Mouse (Mus musculus): ENCODE measurements around the gene Vars. TPM values are rescaled to one million over a fixed set of nuclear protein-coding genes. Genes with fewer than 3 reads are reported as not detected.

Vars gene
- polyA plus RNA-seq, 1 experiment from 2014 or later, result 35.5 TPM

- DNase-seq (ENCODE audit: low spot score) (peak; percentile 57), ATAC-seq (ENCODE audit: low FRiP score, low TSS enrichment) (no peak)
- H3K27me3 ChIP-seq (ENCODE audit: control insufficient read depth, insufficient read depth, low read length), result no peaks in the 10 kb centered on the region
- H3K4me1 ChIP-seq (replicated peaks; ENCODE audit: control insufficient read depth, insufficient read depth), result peaks cover 12% of the 10 kb centered on the region; the same call in 1 of the 2 replicates
- WGBS, result 20% methylated on average over 11 of the region's 11 CpGs
- H3K36me3 ChIP-seq (ENCODE audit: control insufficient read depth, insufficient read depth, low read length), result peaks cover 6% of the 10 kb centered on the region
- TF ChIP-seq CTCF (IDR thresholded peaks at IDR 0.05; ENCODE audit: low read depth), result no peak
- no peak for TF ChIP-seq EP300 (optimal IDR thresholded peaks at IDR 0.05)
- no peaks in the 10 kb centered on the region for H3K9me3 ChIP-seq (ENCODE audit: control insufficient read depth, low read length)
- no peak overlapping the region for H3K9ac ChIP-seq (ENCODE audit: low read length)
- peak overlapping the region; percentile 99 for H3K27ac ChIP-seq (replicated peaks)
- 0 out of 2 replicates have a peak overlapping the region, but pooled peaks have one; percentile 3 for H3K4me3 ChIP-seq (ENCODE audit: low read depth, low read length)
- H3K4me2 ChIP-seq (replicated peaks; ENCODE audit: low read depth), result peak overlapping the region; percentile 42
Observed at GRCm38 (mm10) chr17:35048149-35048931, 47.6 kb downstream of the Vars start.

- ATAC-seq (ENCODE audit: low FRiP score, low TSS enrichment) (no peak), DNase-seq (ENCODE audit: low spot score) (no peak)
- H3K4me3 ChIP-seq (ENCODE audit: low read depth, low read length), result no peak overlapping the region
- no peaks in the 10 kb centered on the region for H3K27me3 ChIP-seq (ENCODE audit: control insufficient read depth, insufficient read depth, low read length)
- peak overlapping the region; percentile 83 for H3K4me2 ChIP-seq (replicated peaks; ENCODE audit: low read depth)
- H3K4me1 ChIP-seq (replicated peaks; ENCODE audit: control insufficient read depth, insufficient read depth), result peaks cover 12% of the 10 kb centered on the region; the same call in 1 of the 2 replicates
- no peaks in the 10 kb centered on the region for H3K9me3 ChIP-seq (ENCODE audit: control insufficient read depth, low read length)
- peak overlapping the region; percentile 99 for H3K27ac ChIP-seq (replicated peaks)
- no peak for TF ChIP-seq CTCF (IDR thresholded peaks at IDR 0.05; ENCODE audit: low read depth)
- TF ChIP-seq EP300 (optimal IDR thresholded peaks at IDR 0.05), result no peak
- WGBS, result 61% methylated on average over 5 of the region's 5 CpGs
- peaks cover 9% of the 10 kb centered on the region for H3K36me3 ChIP-seq (ENCODE audit: control insufficient read depth, insufficient read depth, low read length)
- no peak overlapping the region; the same call in 1 of the 2 replicates for H3K9ac ChIP-seq (ENCODE audit: low read length)
Observed at GRCm38 (mm10) chr17:35048932-35049440, 48.2 kb downstream of the Vars start.

GRCm38 (mm10) chr17:35049561-35050016 lies 48.8 kb downstream of the Vars start, which contains the start of gene Clic1:
Clic1 (plus strand) TSS chr17:35049966.
- Histone ChIP-seq H3K36me3 (ENCODE audit: control insufficient read depth, insufficient read depth, low read length) (peaks cover 14% of the 10 kb centered on the region), H3K4me1 (replicated peaks; ENCODE audit: control insufficient read depth, insufficient read depth) (peaks cover 12% of the 10 kb centered on the region; the same call in 1 of the 2 replicates), H3K9me3 (ENCODE audit: control insufficient read depth, low read length) (no peaks in the 10 kb centered on the region), H3K4me3 (ENCODE audit: low read depth, low read length) (peak within 1 kb of the TSS; percentile 72), H3K4me2 (replicated peaks; ENCODE audit: low read depth) (peak within 1 kb of the TSS; percentile 83), H3K27ac (replicated peaks) (peak within 1 kb of the TSS; percentile 99), H3K9ac (ENCODE audit: low read length) (peak within 1 kb of the TSS; percentile 88), H3K27me3 (ENCODE audit: control insufficient read depth, insufficient read depth, low read length) (no peaks in the 10 kb centered on the region)
- TF ChIP-seq EP300 (optimal IDR thresholded peaks at IDR 0.05) (peak; percentile 13), CTCF (IDR thresholded peaks at IDR 0.05; ENCODE audit: low read depth) (peak; percentile 61)
- 1% methylated on average over 11 of the region's 11 CpGs for WGBS
- ATAC-seq (ENCODE audit: low FRiP score, low TSS enrichment) (peak; percentile 10; the same call in 1 of the 2 replicates), DNase-seq (ENCODE audit: low spot score) (peak; percentile 81)

- peak; percentile 85 for DNase-seq (ENCODE audit: low spot score)
- peaks cover 12% of the 10 kb centered on the region; the same call in 1 of the 2 replicates for H3K4me1 ChIP-seq (replicated peaks; ENCODE audit: control insufficient read depth, insufficient read depth)
- ATAC-seq (ENCODE audit: low FRiP score, low TSS enrichment), result peak; percentile 45
- TF ChIP-seq EP300 (optimal IDR thresholded peaks at IDR 0.05) (peak; percentile 11), CTCF (IDR thresholded peaks at IDR 0.05; ENCODE audit: low read depth) (no peak)
- no peaks in the 10 kb centered on the region for H3K9me3 ChIP-seq (ENCODE audit: control insufficient read depth, low read length)
- peaks cover 18% of the 10 kb centered on the region for H3K36me3 ChIP-seq (ENCODE audit: control insufficient read depth, insufficient read depth, low read length)
- H3K4me3 ChIP-seq (ENCODE audit: low read depth, low read length), result peak overlapping the region; percentile 72
- 0% methylated on average over 27 of the region's 27 CpGs for WGBS
- peak overlapping the region; percentile 88 for H3K9ac ChIP-seq (ENCODE audit: low read length)
- H3K27me3 ChIP-seq (ENCODE audit: control insufficient read depth, insufficient read depth, low read length), result no peaks in the 10 kb centered on the region
- peak overlapping the region; percentile 99 for H3K27ac ChIP-seq (replicated peaks)
- H3K4me2 ChIP-seq (replicated peaks; ENCODE audit: low read depth), result peak overlapping the region; percentile 83
Observed at GRCm38 (mm10) chr17:35050126-35050750, 49.5 kb downstream of the Vars start.

GRCm38 (mm10) chr17:35051156-35052086 lies 50.6 kb downstream of the Vars start:
- no peaks in the 10 kb centered on the region for H3K27me3 ChIP-seq (ENCODE audit: control insufficient read depth, insufficient read depth, low read length)
- no peak for TF ChIP-seq EP300 (optimal IDR thresholded peaks at IDR 0.05)
- 0 out of 2 replicates have a peak, but pooled peaks have one; percentile 2 for TF ChIP-seq CTCF (IDR thresholded peaks at IDR 0.05; ENCODE audit: low read depth)
- WGBS, result 0% methylated on average over 19 of the region's 21 CpGs
- H3K4me3 ChIP-seq (ENCODE audit: low read depth, low read length), result peak overlapping the region; percentile 72
- DNase-seq (ENCODE audit: low spot score) (peak; percentile 81), ATAC-seq (ENCODE audit: low FRiP score, low TSS enrichment) (peak; percentile 80)
- H3K4me1 ChIP-seq (replicated peaks; ENCODE audit: control insufficient read depth, insufficient read depth), result peaks cover 12% of the 10 kb centered on the region; the same call in 1 of the 2 replicates
- H3K4me2 ChIP-seq (replicated peaks; ENCODE audit: low read depth), result peak overlapping the region; percentile 83
- H3K36me3 ChIP-seq (ENCODE audit: control insufficient read depth, insufficient read depth, low read length), result peaks cover 27% of the 10 kb centered on the region
- H3K27ac ChIP-seq (replicated peaks), result peak overlapping the region; percentile 99
- peak overlapping the region; percentile 88 for H3K9ac ChIP-seq (ENCODE audit: low read length)
- no peaks in the 10 kb centered on the region for H3K9me3 ChIP-seq (ENCODE audit: control insufficient read depth, low read length)
